Mouse (Mus musculus) small intestine, adult 2 months (tissue): ENCODE results near the gene Cda.

ENCODE experiments used
- CTCF ChIP-seq: fragments of 200-500 bp; IDR thresholded peaks from 2 replicates; pipeline ENCODE4 v1.5.1; 2012; ENCODE audit warnings: low read depth, mild to moderate bottlenecking, control low read depth, inconsistent platforms, low read length, moderate library complexity, mixed read lengths; ENCODE audit not compliant: insufficient replicate concordance, insufficient read length; ENCODE audit errors: extremely low read depth
- POLR2A ChIP-seq: fragments of 200-500 bp; IDR thresholded peaks from 2 replicates; pipeline ENCODE4 v1.6.1; 2012; ENCODE audit warnings: low read depth, mild to moderate bottlenecking, control low read depth, inconsistent platforms, low read length, moderate library complexity

DNA sequence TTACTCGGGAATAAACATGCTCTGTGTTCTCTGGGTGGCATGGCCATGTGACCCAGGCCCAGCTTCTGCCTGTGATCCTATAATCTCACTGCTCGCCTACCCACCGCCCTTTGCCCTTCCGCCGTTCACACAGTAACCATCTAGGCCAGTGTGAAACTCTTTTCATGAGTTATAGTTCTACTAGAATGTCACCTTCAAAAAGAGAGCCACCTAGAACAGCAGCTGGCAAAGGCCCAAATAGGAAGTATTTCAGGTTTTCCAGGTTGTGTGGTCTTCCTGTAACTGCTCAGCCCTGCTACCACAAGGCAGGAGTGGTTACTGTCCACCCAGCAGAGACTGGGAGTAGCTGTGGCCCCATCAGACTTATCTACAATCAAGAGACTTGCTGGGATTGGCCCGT is 25.0 kb downstream of the Cda start:
- no peak for TF ChIP-seq CTCF
- TF ChIP-seq POLR2A: no peak
